Comparison of ENCODE assay signal across 26 mouse cellular contexts in the genomic region with DNA sequence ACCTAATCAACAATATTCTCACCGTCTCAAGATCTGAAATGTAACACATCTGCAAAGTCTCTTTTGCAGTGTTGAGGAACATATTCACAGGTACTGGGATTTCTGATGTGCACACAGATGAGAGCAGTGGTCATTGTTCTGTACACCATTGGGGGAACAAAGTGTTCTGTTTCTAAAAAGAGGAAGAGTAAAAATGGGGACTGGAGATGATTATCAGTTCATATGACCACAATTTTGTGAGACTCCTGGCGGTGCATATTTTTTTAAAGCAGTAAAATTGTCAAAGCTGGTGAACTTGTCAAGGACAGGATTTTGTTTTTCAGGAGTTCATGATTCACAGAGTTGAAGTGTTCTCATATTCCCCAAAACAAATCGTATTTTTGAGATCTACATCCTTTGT. TPM values are rescaled to one million over a fixed set of nuclear protein-coding genes. Genes with fewer than 3 reads are reported as not detected.
A peak's percentile ranks its signal among the peaks of the same experiment; 100 is the strongest.
DNase-seq lines count a peak whose midpoint lies in the region; ATAC-seq and TF ChIP-seq lines count a peak whose summit lies in the region.
"Had no signal": no experiment of that assay in that cellular context is flagged by ENCODE, and none has a peak within 500 bp of the region (broad histone marks: within the 10 kb centered on the region; RNA-seq: fewer than 3 reads in every experiment).

No protein-coding gene starts in this region.

- H3K27me3 ChIP-seq in MEL (ENCODE audit: control insufficient read depth in 1 of 2, insufficient read depth in 2 of 2, low read length in 2 of 2), result no peaks in the 10 kb centered on the region
- H3K27me3 ChIP-seq: embryonic facial prominence, embryonic 15.5 days; forebrain, embryonic 15.5 days; heart, embryonic 13.5 days; hindbrain, embryonic 12.5 days; hindbrain, embryonic 15.5 days had no signal

- H3K79me2 ChIP-seq in MEL (ENCODE audit: control insufficient read depth, insufficient read depth, low read length, poor library complexity) (no peaks in the 10 kb centered on the region), macrophage (ENCODE audit: inconsistent target) (peaks cover 85% of the 10 kb centered on the region)

- H3K36me3 ChIP-seq in MEL (ENCODE audit: control insufficient read depth in 1 of 2, insufficient read depth in 2 of 2, low read length in 2 of 2) (peaks cover 0 to 59% of the 10 kb centered on the region in 2 experiments; a peak in 2 of 4 replicates), macrophage (ENCODE audit: inconsistent target) (no peaks in the 10 kb centered on the region)
- H3K36me3 ChIP-seq: embryonic facial prominence, embryonic 12.5 days; embryonic facial prominence, embryonic 15.5 days; forebrain, embryonic 15.5 days; heart, embryonic 13.5 days; hindbrain, embryonic 12.5 days; hindbrain, embryonic 15.5 days had no signal

- H3K27ac ChIP-seq in MEL (ENCODE audit: control insufficient read depth, low read depth, low read length) (peak overlapping the region; percentile 66), macrophage (peak overlapping the region; percentile 57)
- H3K27ac ChIP-seq: embryonic facial prominence, embryonic 12.5 days; embryonic facial prominence, embryonic 15.5 days; forebrain, embryonic 15.5 days; heart, embryonic 13.5 days; hindbrain, embryonic 12.5 days; hindbrain, embryonic 15.5 days had no signal

- 53% methylated on average over 2 of the region's 3 CpGs for WGBS in macrophage (ENCODE audit: missing documents)

- H3K9me3 ChIP-seq in MEL (replicated peaks; ENCODE audit: insufficient read depth, low read length), result no peaks in the 10 kb centered on the region
- H3K9me3 ChIP-seq: embryonic facial prominence, embryonic 12.5 days; embryonic facial prominence, embryonic 15.5 days; forebrain, embryonic 15.5 days; heart, embryonic 13.5 days; hindbrain, embryonic 12.5 days; hindbrain, embryonic 15.5 days had no signal

- H3K9ac ChIP-seq in MEL (ENCODE audit: control insufficient read depth, low read depth, low read length, poor library complexity, severe bottlenecking), result 0 out of 2 replicates have a peak overlapping the region, but pooled peaks have one; percentile 5
- H3K9ac ChIP-seq: embryonic facial prominence, embryonic 12.5 days; embryonic facial prominence, embryonic 15.5 days; forebrain, embryonic 15.5 days; heart, embryonic 13.5 days; hindbrain, embryonic 12.5 days; hindbrain, embryonic 15.5 days had no signal

- peak; percentile 55 for ATAC-seq in common myeloid progenitor, adult 5-6 weeks (replicated peaks; ENCODE audit: low read depth, poor library complexity, severe bottlenecking)
- ATAC-seq: CD4-positive, CD25-positive, alpha-beta regulatory T cell, adult 4 months; forebrain, embryonic 15.5 days; intestine, postnatal 0 days had no signal

- TF ChIP-seq EP300 in MEL (IDR thresholded peaks at IDR 0.05; ENCODE audit: low read depth in 1 of 2, low read length in 2 of 2), result peak; percentile 59 to 90; a peak in 3 of 4 replicates

- TF ChIP-seq CTCF in MEL (IDR thresholded peaks at IDR 0.05 in 2 of 3, conservative IDR thresholded peaks at IDR 0.05 in 1 of 3; ENCODE audit: control insufficient read depth in 1 of 3, insufficient read depth in 1 of 3, low read depth in 2 of 3, low read length in 3 of 3, poor library complexity in 1 of 3, severe bottlenecking in 1 of 3), result no peak

- DNase-seq in 416B (ENCODE audit: low read depth) (peak; percentile 77), MEL (ENCODE audit: low read depth, low spot score) (peak; percentile 80)
- no peak for DNase-seq in right cerebral cortex, postnatal 14 days
- DNase-seq in frontal cortex, postnatal 14 days (ENCODE audit: low spot score in 2 of 2), result no peak
- no peak for DNase-seq in layer of hippocampus, adult 11-12 months (ENCODE audit: low spot score)
- DNase-seq in cerebellum, adult 11 months, result no peak
- DNase-seq: adrenal gland, adult 2 months; adrenal gland, postnatal 14 days; cerebellum, adult 18-20 months; cerebellum, adult 9-10 months; cerebellum, postnatal 14 days; gastrocnemius, postnatal 10 days; gastrocnemius, postnatal 36 days; heart, adult 18-20 months; heart, postnatal 14 days; heart, postnatal 4 days had no signal

- no peak for TF ChIP-seq POLR2A in MEL (IDR thresholded peaks at IDR 0.05; ENCODE audit: control insufficient read depth in 1 of 2, insufficient read depth in 1 of 2, low read depth in 1 of 2, low read length in 2 of 2, poor library complexity in 1 of 2)

- TF ChIP-seq RAD21 in MEL (IDR thresholded peaks at IDR 0.05; ENCODE audit: low read depth, low read length), result no peak

- H3K4me1 ChIP-seq in MEL (ENCODE audit: control insufficient read depth in 1 of 2, insufficient read depth in 2 of 2, low read length in 2 of 2), result peaks cover 36 to 59% of the 10 kb centered on the region in 2 experiments
- H3K4me1 ChIP-seq: embryonic facial prominence, embryonic 12.5 days; embryonic facial prominence, embryonic 15.5 days; forebrain, embryonic 15.5 days; hindbrain, embryonic 15.5 days had no signal

- H3K4me3 ChIP-seq in MEL (ENCODE audit: control insufficient read depth in 1 of 2, insufficient read depth in 1 of 2, low read depth in 2 of 2, low read length in 2 of 2) (no peak overlapping the region), macrophage (ENCODE audit: inconsistent target) (no peak overlapping the region)
- H3K4me3 ChIP-seq: embryonic facial prominence, embryonic 12.5 days; embryonic facial prominence, embryonic 15.5 days; forebrain, embryonic 15.5 days; heart, embryonic 13.5 days; hindbrain, embryonic 12.5 days; hindbrain, embryonic 15.5 days had no signal

TF ChIP-seq in MEL, 35 proteins besides CTCF, POLR2A, EP300 and RAD21:
- TF ChIP-seq ZKSCAN1 (IDR thresholded peaks at IDR 0.05; ENCODE audit: low read depth, low read length), result no peak
- TF ChIP-seq MXI1 (IDR thresholded peaks at IDR 0.05; ENCODE audit: low read depth, low read length), result peak; percentile 16; the same call in 1 of the 2 replicates
- TF ChIP-seq ZNF384 (IDR thresholded peaks at IDR 0.05; ENCODE audit: low read depth, low read length), result peak; percentile 88
- peak; percentile 59 for TF ChIP-seq SIN3A (IDR thresholded peaks at IDR 0.05; ENCODE audit: low read length)
- peak; percentile 72 for TF ChIP-seq ETS1 (IDR thresholded peaks at IDR 0.05; ENCODE audit: low read depth, low read length)
- TF ChIP-seq TCF12 (IDR thresholded peaks at IDR 0.05; ENCODE audit: low read depth, low read length), result 0 out of 2 replicates have a peak, but pooled peaks have one; percentile 30
- TF ChIP-seq HCFC1 (IDR thresholded peaks at IDR 0.05; ENCODE audit: low read depth, low read length), result peak; percentile 52; the same call in 1 of the 2 replicates
- TF ChIP-seq TAL1 (IDR thresholded peaks at IDR 0.05; ENCODE audit: low read length), result no peak
- TF ChIP-seq GATA1 (IDR thresholded peaks at IDR 0.05; ENCODE audit: low read depth, low read length), result peak; percentile 88
- TF ChIP-seq MEF2A (IDR thresholded peaks at IDR 0.05; ENCODE audit: extremely low read depth, insufficient replicate concordance, low read depth, low read length, poor library complexity, severe bottlenecking), result no peak
- TF ChIP-seq MYC (IDR thresholded peaks at IDR 0.05; ENCODE audit: low read depth, low read length), result peak; percentile 46; the same call in 1 of the 2 replicates
- peak; percentile 66 for TF ChIP-seq RCOR1 (IDR thresholded peaks at IDR 0.05; ENCODE audit: low read depth, low read length)
- no peak for TF ChIP-seq MAZ (IDR thresholded peaks at IDR 0.05; ENCODE audit: low read depth, low read length)
- no peak for TF ChIP-seq MAFK (IDR thresholded peaks at IDR 0.05; ENCODE audit: borderline replicate concordance, low read depth, low read length)
- no peak for TF ChIP-seq NELFE (IDR thresholded peaks at IDR 0.05; ENCODE audit: low read depth, low read length)
TF ChIP-seq in MEL: peak in this region for 9.

RNA-seq across cellular contexts. Expression of a gene that starts 18.2 kb away (rescaled TPM):
- total RNA-seq in MEL (2012; rRNA removed), result 16.0 and 18.6 TPM in 2 replicates
- polyA plus RNA-seq in MEL (2012; ENCODE audit: insufficient read depth in 1 of 2, insufficient read length in 2 of 2, low read depth in 1 of 2, low replicate concordance in 2 of 2, missing spikeins in 1 of 2), result 10 to 100 TPM in 1 of 2 experiments, not detected in 1; 37.7 TPM
- total RNA-seq in common myeloid progenitor, adult 5-6 weeks (2017), result 78.7 and 80.3 TPM in 2 replicates
- total RNA-seq in macrophage (2018; cell fraction: chromatin; rRNA removed), result 100 to 1,000 TPM; 101 to 216 (median 151) TPM
- 100 to 1,000 TPM in 9 of 26 experiments, 10 to 100 TPM in 17; 85.4 to 121 (median 97.6) TPM for total RNA-seq in macrophage (2018; cell fraction: cytosol; rRNA removed)
- total RNA-seq in macrophage (2018; cell fraction: nucleus; rRNA removed), result 100 to 1,000 TPM in 4 of 26 experiments, 10 to 100 TPM in 22; 55.6 to 153 (median 76.5) TPM
- 63.0 to 196 TPM (median 68.4 TPM) in 3 replicates for polyA plus RNA-seq in macrophage (2018)

Comparison
In these comparisons a context has a peak if more than half of its experiments do, and no peak if none do; other contexts are left out.
1. DNase-seq: peak in 416B (single experiment) and MEL (single experiment); none in right cerebral cortex, postnatal 14 days (single experiment), frontal cortex, postnatal 14 days (0 of 2), layer of hippocampus, adult 11-12 months (single experiment) and cerebellum, adult 11 months (single experiment).